Mouse (Mus musculus) brain, embryonic 14.5 days (tissue): ENCODE measurements at regions not wholly inside any gene's neighbourhood (a gene's known extent, or its start where the extent isn't known, plus 50 kb on each side); places are given as distances from the start of the nearest gene placed in this dataset.

Experiments used
- CTCF ChIP-seq: fragments of 200-500 bp; IDR thresholded peaks from 2 replicates; pipeline ENCODE4 v1.5.1; 2012; ENCODE audit warnings: inconsistent platforms, mild to moderate bottlenecking, moderate library complexity, borderline replicate concordance; ENCODE audit not compliant: insufficient read depth, insufficient read length; ENCODE audit errors: extremely low read depth
- POLR2A ChIP-seq: fragments of 200-500 bp; IDR thresholded peaks from 2 replicates; pipeline ENCODE4 v1.6.1; 2012; ENCODE audit warnings: mild to moderate bottlenecking, inconsistent platforms, borderline replicate concordance; ENCODE audit not compliant: poor library complexity, insufficient read depth, insufficient read length, severe bottlenecking; ENCODE audit errors: extremely low read depth

GRCm38 (mm10) chr15:6030396-6030795, 269.2 kb upstream of the Dab2 start:
- no peak for TF ChIP-seq POLR2A
- no peak for TF ChIP-seq CTCF
